Mouse (Mus musculus) bone marrow, adult 2 months (tissue): ENCODE data around the gene Commd7. TPM values are rescaled to one million over a fixed set of nuclear protein-coding genes. Genes with fewer than 3 reads are reported as not detected.
"Not testable (repeated sequence)": the region's sequence is repeated elsewhere in the genome, so short reads cannot be mapped to it uniquely, and the experiment has no call there.

ENCODE experiments used
- H3K27ac ChIP-seq: fragments of 200-500 bp; 2 replicates; pipeline ENCODE4 v1.5.1; 2012; ENCODE audit warnings: low read depth, mild to moderate bottlenecking, control low read depth, inconsistent platforms, low read length; ENCODE audit not compliant: control insufficient read depth, poor library complexity, insufficient read depth
- H3K4me1 ChIP-seq: fragments of 200-500 bp; 2 replicates; pipeline ENCODE4 v1.6.1; 2011; ENCODE audit warnings: low read length; ENCODE audit not compliant: control insufficient read depth, insufficient read depth
- H3K4me3 ChIP-seq: fragments of 200-500 bp; replicated peaks from 2 replicates; pipeline ENCODE3; 2011; ENCODE audit warnings: mild to moderate bottlenecking, low read depth, low read length, control low read depth; ENCODE audit not compliant: control insufficient read depth
- CTCF ChIP-seq: fragments of 200-500 bp; IDR thresholded peaks from 2 replicates; pipeline ENCODE4 v1.5.1; 2011; ENCODE audit warnings: low read length, control low read depth; ENCODE audit not compliant: control insufficient read depth, insufficient read depth
- POLR2A ChIP-seq: fragments of 200-500 bp; IDR thresholded peaks from 2 replicates; pipeline ENCODE4 v1.6.1; 2011; ENCODE audit warnings: low read depth, mild to moderate bottlenecking, control low read depth, low read length, borderline replicate concordance; ENCODE audit not compliant: control insufficient read depth
- WGBS: fragments of 180-500 bp; shearing (Covaris S2); methylation state at CpG from one replicate; pipeline ENCODE4 v1.1.7; 2018; 5-methylcytosine and 5-hydroxymethylcytosine counted together
- polyA plus RNA-seq: library from polyadenylated mRNA; stranded (reverse); fragments of >200 nt; gene quantifications from 2 replicates; pipeline ENCODE4 v1.2.4, GENCODE M21; 2011; ENCODE audit warnings: low replicate concordance; ENCODE audit not compliant: missing spikeins, insufficient read depth, insufficient read length

Gene Commd7
- 16.0 and 22.0 TPM in 2 replicates for polyA plus RNA-seq

GRCm38 (mm10) chr2:153631976-153632870 lies at the start of gene Commd7:
Commd7 (minus strand) TSS chr2:153632781.
- no peaks in the 10 kb centered on the region for H3K4me1 ChIP-seq
- 2% methylated on average over 53 of the region's 53 CpGs for WGBS
- H3K27ac ChIP-seq: peak within 1 kb of the TSS; percentile 84
- TF ChIP-seq CTCF: no peak
- TF ChIP-seq POLR2A: peak; percentile 69; the same call in 1 of the 2 replicates
- peak within 1 kb of the TSS; percentile 87 for H3K4me3 ChIP-seq

- 91% methylated on average over 1 of the region's 1 CpGs for WGBS
- H3K4me3 ChIP-seq: no peak overlapping the region
- TF ChIP-seq CTCF (no peak), POLR2A (no peak)
- no peak overlapping the region for H3K27ac ChIP-seq
- no peaks in the 10 kb centered on the region for H3K4me1 ChIP-seq
These were observed 47.4 kb upstream of the Commd7 start for GRCm38 (mm10) chr2:153679959-153680358.

GRCm38 (mm10) chr2:153677550-153677949 lies 45.0 kb upstream of the Commd7 start:
- Histone ChIP-seq H3K4me1 (no peaks in the 10 kb centered on the region), H3K4me3 (no peak overlapping the region), H3K27ac (no peak overlapping the region)
- no peak for TF ChIP-seq POLR2A
- TF ChIP-seq CTCF: no peak
- WGBS: 67% methylated on average over 7 of the region's 7 CpGs

GRCm38 (mm10) chr2:153676944-153677343 lies 44.4 kb upstream of the Commd7 start:
- no peaks in the 10 kb centered on the region for H3K4me1 ChIP-seq
- H3K4me3 ChIP-seq: no peak overlapping the region
- 54% methylated on average over 6 of the region's 6 CpGs for WGBS
- H3K27ac ChIP-seq: no peak overlapping the region
- TF ChIP-seq POLR2A (no peak), CTCF (no peak)

- H3K4me3 ChIP-seq: not testable (repeated sequence)
- 67% methylated on average over 1 of the region's 1 CpGs for WGBS
These were observed 42.8 kb upstream of the Commd7 start for GRCm38 (mm10) chr2:153675364-153675763.

GRCm38 (mm10) chr2:153672619-153673018 lies 40.0 kb upstream of the Commd7 start:
- Histone ChIP-seq H3K27ac (no peak overlapping the region), H3K4me1 (no peaks in the 10 kb centered on the region), H3K4me3 (no peak overlapping the region)
- WGBS: 77% methylated on average over 2 of the region's 2 CpGs
- TF ChIP-seq CTCF (no peak), POLR2A (no peak)

More at GRCm38 (mm10) chr2:153675364-153675763, 42.8 kb upstream of the Commd7 start:
- not testable (repeated sequence) for H3K27ac ChIP-seq, H3K4me1 ChIP-seq

GRCm38 (mm10) chr2:153670111-153670510 lies 37.5 kb upstream of the Commd7 start:
- H3K4me1 ChIP-seq: no peaks in the 10 kb centered on the region
- TF ChIP-seq CTCF: no peak
- TF ChIP-seq POLR2A: no peak
- no peak overlapping the region for H3K27ac ChIP-seq
- no peak overlapping the region for H3K4me3 ChIP-seq
- 81% methylated on average over 5 of the region's 5 CpGs for WGBS

GRCm38 (mm10) chr2:153668754-153669376 lies 36.3 kb upstream of the Commd7 start:
- 68% methylated on average over 7 of the region's 7 CpGs for WGBS
- Histone ChIP-seq H3K4me1 (no peaks in the 10 kb centered on the region), H3K4me3 (no peak overlapping the region), H3K27ac (no peak overlapping the region)
- no peak for TF ChIP-seq POLR2A
- 0 out of 2 replicates have a peak, but pooled peaks have one; percentile 3 for TF ChIP-seq CTCF
